ENCODE assay signal across 18 mouse cellular contexts in genomic region chr6:32983876-32984275, GRCm38 (mm10).
"Had no signal": no experiment of that assay in that cellular context is flagged by ENCODE, and none has a peak within 500 bp of the region (broad histone marks: within the 10 kb centered on the region; RNA-seq: fewer than 3 reads in every experiment).

No protein-coding gene starts in this region.

- H3K27me3 ChIP-seq: liver, embryonic 15.5 days; neural tube, embryonic 15.5 days had no signal

- H3K36me3 ChIP-seq: limb, embryonic 10.5 days; liver, embryonic 15.5 days; midbrain, embryonic 10.5 days; neural tube, embryonic 15.5 days had no signal

- H3K4me1 ChIP-seq: limb, embryonic 10.5 days had no signal

- H3K27ac ChIP-seq: kidney, postnatal 0 days; left cerebral cortex, adult 2 months; limb, embryonic 10.5 days; liver, embryonic 15.5 days; midbrain, embryonic 10.5 days; neural tube, embryonic 15.5 days had no signal

- ATAC-seq: lung, postnatal 0 days; midbrain, embryonic 16.5 days had no signal

- H3K9me3 ChIP-seq: limb, embryonic 10.5 days; liver, embryonic 15.5 days; midbrain, embryonic 10.5 days; neural tube, embryonic 15.5 days had no signal

- H3K4me2 ChIP-seq: liver, embryonic 11.5 days; liver, embryonic 15.5 days; neural tube, embryonic 15.5 days had no signal

- H3K9ac ChIP-seq: liver, embryonic 15.5 days; neural tube, embryonic 15.5 days had no signal

- H3K4me3 ChIP-seq: left cerebral cortex, adult 2 months; limb, embryonic 10.5 days; liver, embryonic 15.5 days; midbrain, embryonic 10.5 days; neural tube, embryonic 15.5 days had no signal

- DNase-seq: kidney, adult 11 months; kidney, adult 9 months; kidney, postnatal 4 days; lung, adult 2 months; lung, postnatal 4 days; right cerebral cortex, postnatal 4 days; spleen, adult 18-20 months; thymus, adult 2 months; thymus, postnatal 36 days had no signal
